29 mouse cellular contexts compared by ENCODE assay signal in genomic region chr3:67711716-67712115, GRCm38 (mm10).
A peak's percentile ranks its signal among the peaks of the same experiment; 100 is the strongest.
DNase-seq lines count a peak whose midpoint lies in the region; ATAC-seq and TF ChIP-seq lines count a peak whose summit lies in the region.
"Had no signal": no experiment of that assay in that cellular context is flagged by ENCODE, and none has a peak within 500 bp of the region (broad histone marks: within the 10 kb centered on the region; RNA-seq: fewer than 3 reads in every experiment).

No protein-coding gene starts in this region.

- no peak for TF ChIP-seq CTCF in forebrain, postnatal 0 days (IDR thresholded peaks at IDR 0.05; ENCODE audit: low read depth)

- no peak overlapping the region for H3K4me2 ChIP-seq in forebrain, embryonic 16.5 days (ENCODE audit: low read length)
- no peak overlapping the region for H3K4me2 ChIP-seq in forebrain, postnatal 0 days (ENCODE audit: low read depth)
- H3K4me2 ChIP-seq: forebrain, embryonic 12.5 days; heart, embryonic 12.5 days; limb, embryonic 13.5 days; liver, embryonic 12.5 days; midbrain, embryonic 11.5 days; stomach, embryonic 15.5 days had no signal

- no peaks in the 10 kb centered on the region for H3K27me3 ChIP-seq in forebrain, embryonic 16.5 days (replicated peaks; ENCODE audit: control insufficient read depth, insufficient read depth, low read length)
- no peaks in the 10 kb centered on the region for H3K27me3 ChIP-seq in forebrain, postnatal 0 days (ENCODE audit: insufficient read depth, low read length)
- H3K27me3 ChIP-seq: forebrain, embryonic 12.5 days; heart, embryonic 12.5 days; limb, embryonic 13.5 days; liver, embryonic 12.5 days; stomach, embryonic 15.5 days had no signal

- no peaks in the 10 kb centered on the region for H3K36me3 ChIP-seq in forebrain, embryonic 16.5 days (ENCODE audit: control insufficient read depth, insufficient read depth)
- no peaks in the 10 kb centered on the region for H3K36me3 ChIP-seq in forebrain, postnatal 0 days (ENCODE audit: insufficient read depth)
- H3K36me3 ChIP-seq: forebrain, embryonic 12.5 days; heart, embryonic 12.5 days; limb, embryonic 13.5 days; liver, embryonic 12.5 days; stomach, embryonic 15.5 days had no signal

- H3K9me3 ChIP-seq in forebrain, embryonic 16.5 days (ENCODE audit: control insufficient read depth, low read length) = no peaks in the 10 kb centered on the region
- no peaks in the 10 kb centered on the region for H3K9me3 ChIP-seq in forebrain, postnatal 0 days (ENCODE audit: low read length)
- H3K9me3 ChIP-seq: forebrain, embryonic 12.5 days; heart, embryonic 12.5 days; limb, embryonic 13.5 days; liver, embryonic 12.5 days; stomach, embryonic 15.5 days had no signal

- H3K9ac ChIP-seq in forebrain, embryonic 16.5 days (replicated peaks; ENCODE audit: low read depth, low read length) = no peak overlapping the region
- H3K9ac ChIP-seq in forebrain, postnatal 0 days = no peak overlapping the region
- H3K9ac ChIP-seq: forebrain, embryonic 12.5 days; heart, embryonic 12.5 days; limb, embryonic 13.5 days; liver, embryonic 12.5 days; liver, postnatal 0 days; stomach, embryonic 15.5 days had no signal

- H3K4me1 ChIP-seq in forebrain, embryonic 16.5 days (replicated peaks; ENCODE audit: control insufficient read depth, insufficient read depth, low read length) = no peaks in the 10 kb centered on the region
- H3K4me1 ChIP-seq in forebrain, postnatal 0 days (ENCODE audit: insufficient read depth) = no peaks in the 10 kb centered on the region
- H3K4me1 ChIP-seq: forebrain, embryonic 12.5 days; heart, embryonic 12.5 days; limb, embryonic 13.5 days; liver, embryonic 12.5 days; stomach, embryonic 15.5 days had no signal

- no peak overlapping the region for H3K4me3 ChIP-seq in forebrain, embryonic 16.5 days (replicated peaks; ENCODE audit: low read length)
- H3K4me3 ChIP-seq in forebrain, postnatal 0 days (ENCODE audit: low read depth, low read length) = no peak overlapping the region
- H3K4me3 ChIP-seq: erythroblast, embryonic 14.5 days; forebrain, embryonic 12.5 days; gastrocnemius, adult 2 months; heart, embryonic 12.5 days; limb, embryonic 13.5 days; liver, embryonic 12.5 days; stomach, embryonic 15.5 days had no signal

- DNase-seq in forebrain, postnatal 0 days = no peak
- peak; percentile 17 for DNase-seq in brain, adult 2 months (ENCODE audit: low read depth, low spot score)
- peak; percentile 13 to 15 for DNase-seq in cerebellum, adult 18-20 months
- DNase-seq in cerebellum, postnatal 10 days = peak; percentile 87
- no peak for DNase-seq in right cerebral cortex, adult 2 months (ENCODE audit: low spot score in 2 of 2)
- no peak for DNase-seq in urinary bladder, postnatal 10 days (ENCODE audit: low spot score)
- no peak for DNase-seq in thymus, postnatal 14 days
- DNase-seq: adrenal gland, postnatal 10 days; gastrocnemius, adult 2 months; gastrocnemius, postnatal 36 days; heart, adult 18-20 months; kidney, adult 9 months; kidney, postnatal 14 days; layer of hippocampus, adult 9-11 months; liver, postnatal 0 days; lung, postnatal 36 days; retina, postnatal 1 day; right cerebral cortex, postnatal 25 days; thymus, postnatal 25 days had no signal

- no peak overlapping the region for H3K27ac ChIP-seq in forebrain, embryonic 16.5 days (ENCODE audit: low read length)
- no peak overlapping the region for H3K27ac ChIP-seq in forebrain, postnatal 0 days (ENCODE audit: low read depth, low read length)
- H3K27ac ChIP-seq: forebrain, embryonic 12.5 days; gastrocnemius, adult 2 months; limb, embryonic 13.5 days; liver, embryonic 12.5 days; stomach, embryonic 15.5 days had no signal

- 0 out of 2 replicates have a peak, but pooled peaks have one; percentile 26 for ATAC-seq in forebrain, embryonic 16.5 days
- no peak for ATAC-seq in forebrain, postnatal 0 days
- ATAC-seq: intestine, embryonic 16.5 days; liver, embryonic 12.5 days; liver, postnatal 0 days; Patski had no signal

- WGBS in forebrain, embryonic 16.5 days = 68% methylated on average over 2 of the region's 2 CpGs
- WGBS in forebrain, postnatal 0 days = 61% methylated on average over 2 of the region's 2 CpGs

Comparison
In these comparisons a context has a peak if more than half of its experiments do, and no peak if none do; other contexts are left out.
1. DNase-seq: peak in brain, adult 2 months (single experiment), cerebellum, adult 18-20 months (2 of 2) and cerebellum, postnatal 10 days (2 of 2); none in forebrain, postnatal 0 days (single experiment), right cerebral cortex, adult 2 months (0 of 2), urinary bladder, postnatal 10 days (single experiment) and thymus, postnatal 14 days (single experiment).